Mouse (Mus musculus): ENCODE results near the gene Wnk2. TPM values are rescaled to one million over a fixed set of nuclear protein-coding genes. Genes with fewer than 3 reads are reported as not detected.

The Wnk2 gene
- polyA plus RNA-seq, 1 experiment from 2014 or later = 19.0 TPM

DNA sequence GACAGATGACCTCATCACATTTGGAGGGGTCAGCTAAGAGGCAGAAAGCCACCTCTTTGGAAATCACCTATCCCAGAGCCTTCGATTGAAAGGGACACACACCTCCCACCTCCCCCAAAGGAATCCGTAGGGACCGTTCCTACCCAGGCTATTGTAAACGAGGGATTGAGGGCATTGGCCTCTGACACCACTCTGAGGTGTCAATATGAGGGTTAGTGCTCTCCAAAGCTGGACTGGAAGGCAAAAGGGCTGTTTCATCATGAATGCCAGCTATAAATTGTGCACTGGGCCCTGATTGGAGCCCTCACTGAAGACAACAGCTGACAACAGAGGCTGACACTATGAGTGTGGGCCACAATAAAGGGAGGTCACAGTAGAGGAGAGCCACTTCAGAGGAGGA is 34.5 kb downstream of the Wnk2 start:
- H3K27ac ChIP-seq (replicated peaks) = no peak overlapping the region
- H3K9ac ChIP-seq (replicated peaks) = no peak overlapping the region
- H3K9me3 ChIP-seq (replicated peaks) = no peaks in the 10 kb centered on the region
- H3K4me1 ChIP-seq = peaks cover 10% of the 10 kb centered on the region; the same call in 1 of the 2 replicates
- H3K4me3 ChIP-seq (replicated peaks) = no peak overlapping the region
- H3K36me3 ChIP-seq = no peaks in the 10 kb centered on the region
- no peak overlapping the region for H3K4me2 ChIP-seq
- ATAC-seq (ENCODE audit: low FRiP score) = no peak
- H3K27me3 ChIP-seq (replicated peaks) = no peaks in the 10 kb centered on the region
- WGBS = 37% methylated on average over 4 of the region's 4 CpGs

DNA sequence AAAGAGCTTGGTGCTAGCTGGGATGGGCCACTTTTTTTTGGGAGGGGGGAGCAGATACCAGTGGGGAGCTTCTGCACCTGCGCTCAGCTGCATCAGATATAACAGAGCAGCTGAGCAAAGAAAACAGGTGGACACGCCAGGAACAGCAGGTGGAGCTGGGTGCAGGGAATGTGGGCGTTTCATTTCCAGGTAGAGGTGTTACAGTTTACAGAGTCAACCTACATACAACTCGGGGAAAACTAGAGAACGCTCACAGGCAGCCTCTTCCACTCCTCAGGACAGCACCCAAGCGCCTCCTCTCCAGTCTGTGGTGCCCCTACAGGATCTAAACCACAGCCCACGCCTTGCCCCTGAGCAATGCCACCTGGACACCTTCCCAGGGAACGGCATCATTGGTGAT is 35.2 kb downstream of the Wnk2 start:
- H3K36me3 ChIP-seq = no peaks in the 10 kb centered on the region
- no peak overlapping the region for H3K4me2 ChIP-seq
- no peak overlapping the region for H3K9ac ChIP-seq (replicated peaks)
- ATAC-seq (ENCODE audit: low FRiP score) = no peak
- no peak overlapping the region for H3K27ac ChIP-seq (replicated peaks)
- H3K4me1 ChIP-seq = peaks cover 10% of the 10 kb centered on the region; the same call in 1 of the 2 replicates
- no peaks in the 10 kb centered on the region for H3K9me3 ChIP-seq (replicated peaks)
- H3K27me3 ChIP-seq (replicated peaks) = no peaks in the 10 kb centered on the region
- no peak overlapping the region for H3K4me3 ChIP-seq (replicated peaks)
- 84% methylated on average over 8 of the region's 8 CpGs for WGBS

DNA sequence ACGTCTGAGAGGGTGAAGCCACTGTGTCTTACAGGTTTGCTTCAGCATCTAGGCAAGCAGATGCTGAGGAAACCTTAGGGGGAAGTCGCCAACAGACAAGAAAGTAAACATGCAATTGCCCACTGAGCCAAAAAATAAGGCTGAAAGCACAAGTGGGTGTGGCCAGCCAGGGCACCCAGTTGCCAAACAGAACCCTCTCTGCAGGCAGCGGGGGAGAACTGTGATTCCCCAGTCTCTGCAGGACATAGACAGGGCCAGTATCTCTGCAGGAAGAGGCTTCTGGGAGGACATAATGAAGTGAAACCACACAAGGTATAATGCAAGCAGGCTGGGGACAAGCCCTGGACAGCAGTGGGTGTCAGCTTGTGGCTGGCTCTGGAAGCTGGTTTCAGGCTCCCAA is 38.1 kb downstream of the Wnk2 start:
- ATAC-seq (ENCODE audit: low FRiP score) = no peak
- Histone ChIP-seq H3K4me3 (replicated peaks) (no peak overlapping the region), H3K27ac (replicated peaks) (no peak overlapping the region), H3K9ac (replicated peaks) (no peak overlapping the region), H3K4me2 (no peak overlapping the region), H3K9me3 (replicated peaks) (no peaks in the 10 kb centered on the region), H3K36me3 (peaks cover 5% of the 10 kb centered on the region; the same call in 1 of the 2 replicates), H3K4me1 (0 out of 2 replicates have a peak, but pooled peaks cover 6% of the 10 kb centered on the region), H3K27me3 (replicated peaks) (no peaks in the 10 kb centered on the region)
- WGBS = 81% methylated on average over 3 of the region's 3 CpGs

DNA sequence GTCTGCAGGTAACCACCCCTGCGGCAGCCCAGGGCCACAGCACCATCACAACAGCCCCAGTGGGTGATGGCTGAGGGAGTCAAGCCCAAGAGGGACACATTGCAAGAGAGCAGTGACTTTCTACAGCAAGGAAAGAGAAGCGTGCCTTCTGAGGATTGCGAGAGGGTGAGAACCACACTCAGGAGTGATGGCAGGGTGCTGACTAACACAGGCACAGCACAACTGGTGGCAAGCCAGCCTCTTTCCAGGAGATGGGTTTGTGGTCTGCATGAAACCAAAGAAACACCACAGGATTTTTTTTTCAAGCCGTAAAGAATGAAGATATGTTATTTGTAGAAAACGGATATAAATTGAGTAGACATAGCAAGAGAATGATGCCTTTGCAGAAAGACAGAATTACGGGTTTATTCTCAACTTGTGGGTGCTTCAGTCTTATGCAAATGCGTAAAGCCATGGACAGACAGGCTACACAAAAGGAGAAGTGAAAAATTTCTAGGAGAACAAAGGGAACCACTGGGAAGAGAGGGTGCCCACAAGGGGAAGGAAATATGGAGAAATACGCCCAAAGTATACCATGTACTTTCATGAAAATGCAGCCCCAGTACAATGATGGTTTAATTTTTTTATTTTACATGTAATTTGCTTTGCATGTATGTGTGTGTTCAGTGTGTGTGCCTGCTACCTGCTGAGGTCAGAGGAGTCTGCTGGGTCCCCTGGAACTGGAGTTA is 39.5 kb downstream of the Wnk2 start:
- H3K36me3 ChIP-seq = peaks cover 5% of the 10 kb centered on the region; the same call in 1 of the 2 replicates
- H3K4me2 ChIP-seq = no peak overlapping the region
- no peak overlapping the region for H3K27ac ChIP-seq (replicated peaks)
- H3K9ac ChIP-seq (replicated peaks) = no peak overlapping the region
- ATAC-seq (ENCODE audit: low FRiP score) = no peak
- H3K9me3 ChIP-seq (replicated peaks) = no peaks in the 10 kb centered on the region
- no peak overlapping the region for H3K4me3 ChIP-seq (replicated peaks)
- H3K4me1 ChIP-seq = peaks cover 10% of the 10 kb centered on the region
- H3K27me3 ChIP-seq (replicated peaks) = no peaks in the 10 kb centered on the region
- WGBS = 73% methylated on average over 8 of the region's 8 CpGs

DNA sequence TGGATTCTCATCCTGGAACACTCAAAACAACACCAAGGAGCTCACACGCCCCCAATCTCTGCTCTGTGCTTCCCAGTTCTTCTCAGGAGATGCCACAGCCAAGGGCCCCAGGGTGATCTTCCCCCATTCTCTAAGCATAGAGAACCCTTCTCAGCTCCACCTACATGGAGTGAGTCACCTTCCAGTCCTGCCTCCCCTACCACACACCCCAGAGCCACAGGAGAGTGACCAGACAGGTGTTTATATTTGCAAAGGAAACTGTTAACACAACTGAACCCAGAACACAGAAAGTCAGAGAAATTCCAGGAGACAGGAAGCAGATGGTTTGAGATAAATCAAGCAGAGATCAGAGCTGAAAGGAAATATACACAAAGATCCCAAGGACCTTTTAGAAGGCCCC is 43.9 kb downstream of the Wnk2 start:
- Histone ChIP-seq H3K9ac (replicated peaks) (no peak overlapping the region), H3K4me1 (peaks cover 28% of the 10 kb centered on the region), H3K27me3 (replicated peaks) (no peaks in the 10 kb centered on the region), H3K4me3 (replicated peaks) (no peak overlapping the region), H3K4me2 (no peak overlapping the region), H3K9me3 (replicated peaks) (no peaks in the 10 kb centered on the region), H3K36me3 (peaks cover 20% of the 10 kb centered on the region; the same call in 1 of the 2 replicates), H3K27ac (replicated peaks) (peak overlapping the region; percentile 30; the same call in 1 of the 2 replicates)
- 0 out of 2 replicates have a peak, but pooled peaks have one; percentile 12 for ATAC-seq (ENCODE audit: low FRiP score)
- 89% methylated on average over 1 of the region's 1 CpGs for WGBS

DNA sequence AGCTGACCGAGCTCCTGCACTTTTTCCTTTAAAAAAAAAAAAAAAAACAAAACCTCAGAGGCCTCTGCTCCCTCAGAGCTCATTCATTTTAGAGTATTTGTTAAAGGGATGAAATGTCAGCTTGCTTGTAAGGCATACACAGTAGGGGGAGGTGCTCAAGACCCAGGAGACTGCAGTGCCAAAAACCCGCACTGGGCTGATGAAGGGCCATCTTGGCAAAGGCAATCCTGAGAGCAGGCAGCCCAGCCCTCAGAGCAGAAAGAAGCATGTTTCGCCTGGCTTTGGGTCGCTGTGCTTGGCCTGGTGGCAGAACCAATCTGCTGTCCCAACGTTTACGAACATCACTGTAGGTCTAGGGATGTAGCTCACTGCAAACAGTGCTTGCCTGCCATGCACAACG is 44.6 kb downstream of the Wnk2 start:
- Histone ChIP-seq H3K9ac (replicated peaks) (no peak overlapping the region), H3K27ac (replicated peaks) (0 out of 2 replicates have a peak overlapping the region, but pooled peaks have one; percentile 30), H3K9me3 (replicated peaks) (no peaks in the 10 kb centered on the region), H3K4me2 (no peak overlapping the region), H3K27me3 (replicated peaks) (no peaks in the 10 kb centered on the region), H3K36me3 (peaks cover 21% of the 10 kb centered on the region; the same call in 1 of the 2 replicates), H3K4me3 (replicated peaks) (no peak overlapping the region), H3K4me1 (peaks cover 28% of the 10 kb centered on the region)
- no peak for ATAC-seq (ENCODE audit: low FRiP score)
- 76% methylated on average over 7 of the region's 7 CpGs for WGBS

DNA sequence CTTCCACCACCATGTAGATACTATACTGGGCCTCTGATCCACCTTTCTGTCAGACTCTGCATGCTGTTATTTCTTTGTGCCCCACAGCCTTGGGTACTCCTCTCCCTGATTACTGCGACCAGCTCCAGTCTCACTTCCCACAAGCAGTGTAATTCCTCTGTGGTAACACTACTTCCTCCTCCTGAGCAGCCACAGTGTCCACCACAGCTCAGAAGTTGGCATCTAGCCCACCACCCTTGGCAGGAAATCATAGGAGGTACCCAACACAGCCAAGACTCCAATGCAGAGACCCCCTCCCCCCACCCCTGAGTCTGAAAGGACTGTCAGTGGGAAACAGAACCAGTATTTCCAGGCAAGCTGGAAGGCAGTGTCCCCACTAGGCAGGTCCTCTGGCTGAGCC is 47.4 kb downstream of the Wnk2 start:
- no peak; the same call in 1 of the 2 replicates for ATAC-seq (ENCODE audit: low FRiP score)

DNA sequence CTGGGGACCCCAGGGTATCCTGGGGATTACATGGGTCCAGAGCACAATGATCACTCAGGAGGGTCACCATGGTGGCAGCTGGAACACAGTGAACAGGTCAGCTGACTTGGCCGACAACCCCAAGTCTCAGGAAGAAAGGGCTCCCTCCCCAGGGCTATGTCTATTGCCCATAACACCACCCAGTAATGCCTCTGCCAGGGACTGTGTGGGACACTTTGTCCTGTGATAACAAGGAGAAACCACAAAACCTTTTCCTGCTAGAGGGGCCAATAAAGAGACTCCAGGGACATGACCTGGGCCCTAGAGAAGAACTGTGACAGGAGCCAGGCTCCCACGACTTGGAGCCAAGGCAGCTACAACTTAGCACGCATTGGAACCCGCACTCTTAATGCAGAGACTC is 51.0 kb downstream of the Wnk2 start:
- Histone ChIP-seq H3K4me1 (peaks cover 17% of the 10 kb centered on the region; the same call in 1 of the 2 replicates), H3K9me3 (replicated peaks) (no peaks in the 10 kb centered on the region), H3K4me3 (replicated peaks) (no peak overlapping the region), H3K27ac (replicated peaks) (no peak overlapping the region), H3K4me2 (no peak overlapping the region), H3K36me3 (peaks cover 66% of the 10 kb centered on the region), H3K9ac (replicated peaks) (no peak overlapping the region), H3K27me3 (replicated peaks) (no peaks in the 10 kb centered on the region)
- ATAC-seq (ENCODE audit: low FRiP score) = no peak
- 91% methylated on average over 4 of the region's 4 CpGs for WGBS

More for the DNA sequence above, 47.4 kb downstream of the Wnk2 start:
- H3K27me3 ChIP-seq (replicated peaks) = no peaks in the 10 kb centered on the region
- WGBS = 79% methylated on average over 1 of the region's 1 CpGs
- peaks cover 28% of the 10 kb centered on the region for H3K4me1 ChIP-seq
- H3K36me3 ChIP-seq = peaks cover 37% of the 10 kb centered on the region
- no peaks in the 10 kb centered on the region for H3K9me3 ChIP-seq (replicated peaks)
- no peak overlapping the region for H3K9ac ChIP-seq (replicated peaks)
- no peak overlapping the region for H3K4me2 ChIP-seq
- no peak overlapping the region for H3K4me3 ChIP-seq (replicated peaks)
- H3K27ac ChIP-seq (replicated peaks) = 0 out of 2 replicates have a peak overlapping the region, but pooled peaks have one; percentile 10

DNA sequence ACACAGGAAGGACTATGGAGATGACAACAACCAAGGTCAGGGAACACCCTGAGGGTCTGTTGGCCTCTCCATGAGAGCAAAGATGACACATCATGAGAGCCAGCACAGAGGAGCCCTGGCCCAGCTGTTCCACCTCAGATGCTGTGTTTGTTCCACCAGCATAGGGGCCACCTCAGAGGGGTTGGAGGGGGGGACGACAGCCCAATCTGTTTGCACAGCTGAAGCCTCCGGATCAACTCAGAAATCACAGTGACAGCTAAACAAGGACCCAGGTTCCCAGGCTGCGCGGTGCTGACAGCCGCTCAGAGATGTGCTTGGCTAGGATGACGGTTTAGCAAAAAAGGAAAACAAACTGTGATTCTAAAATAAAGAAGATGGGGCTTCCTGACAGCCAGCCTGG is 53.1 kb downstream of the Wnk2 start:
- peaks cover 78% of the 10 kb centered on the region for H3K36me3 ChIP-seq
- ATAC-seq (ENCODE audit: low FRiP score) = no peak
- WGBS = 78% methylated on average over 6 of the region's 6 CpGs

DNA sequence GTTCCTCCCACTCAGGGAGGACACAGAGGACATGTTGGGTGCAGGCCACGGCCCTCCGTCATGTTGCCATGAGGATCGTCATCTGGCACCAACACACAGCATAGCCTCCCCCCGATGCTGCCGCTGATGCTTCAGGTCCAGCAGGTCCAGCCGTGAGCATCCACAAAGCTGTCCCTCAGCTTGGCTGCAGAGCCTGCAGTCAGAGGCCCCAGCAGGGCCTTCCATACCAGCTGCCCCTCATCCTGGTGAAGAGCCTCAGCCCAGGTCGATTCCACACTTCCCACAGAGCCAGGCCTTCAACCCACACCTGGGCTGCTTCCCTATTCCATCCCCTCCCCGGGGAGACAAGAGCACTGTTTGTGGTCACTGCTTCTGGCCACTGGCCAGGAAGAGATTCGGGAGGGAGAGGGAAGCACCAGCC is 54.3 kb downstream of the Wnk2 start:
- Histone ChIP-seq H3K9me3 (replicated peaks) (no peaks in the 10 kb centered on the region), H3K9ac (replicated peaks) (no peak overlapping the region), H3K27me3 (replicated peaks) (no peaks in the 10 kb centered on the region), H3K27ac (replicated peaks) (no peak overlapping the region), H3K36me3 (peaks cover 79% of the 10 kb centered on the region), H3K4me3 (replicated peaks) (no peak overlapping the region), H3K4me2 (no peak overlapping the region), H3K4me1 (0 out of 2 replicates have a peak, but pooled peaks cover 4% of the 10 kb centered on the region)
- no peak for ATAC-seq (ENCODE audit: low FRiP score)
- 76% methylated on average over 9 of the region's 9 CpGs for WGBS

More for the DNA sequence above, 53.1 kb downstream of the Wnk2 start:
- Histone ChIP-seq H3K9me3 (replicated peaks) (no peaks in the 10 kb centered on the region), H3K27me3 (replicated peaks) (no peaks in the 10 kb centered on the region), H3K4me2 (no peak overlapping the region), H3K4me3 (replicated peaks) (no peak overlapping the region), H3K27ac (replicated peaks) (no peak overlapping the region), H3K4me1 (0 out of 2 replicates have a peak, but pooled peaks cover 4% of the 10 kb centered on the region), H3K9ac (replicated peaks) (no peak overlapping the region)

DNA sequence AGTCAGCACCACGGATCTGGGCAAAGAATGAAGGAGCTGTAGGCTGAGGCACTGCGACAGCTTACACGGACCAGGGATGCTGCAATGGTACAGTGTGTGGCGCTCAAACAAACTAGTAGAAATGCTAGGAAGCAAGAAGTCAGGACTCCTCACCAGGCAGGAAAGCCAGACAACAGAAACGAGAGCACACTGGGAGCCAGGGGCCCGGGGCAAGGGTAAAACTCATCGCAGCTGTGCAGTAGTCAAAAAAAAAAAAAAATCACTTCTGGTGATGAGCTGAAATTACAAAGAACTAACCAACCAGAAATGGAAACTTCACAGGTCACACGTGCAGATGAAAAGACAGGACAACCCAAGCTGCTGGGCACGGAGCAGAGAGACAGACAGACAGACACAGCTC is 55.2 kb downstream of the Wnk2 start:
- Histone ChIP-seq H3K27me3 (replicated peaks) (no peaks in the 10 kb centered on the region), H3K4me3 (replicated peaks) (no peak overlapping the region), H3K4me2 (no peak overlapping the region), H3K9me3 (replicated peaks) (no peaks in the 10 kb centered on the region), H3K9ac (replicated peaks) (no peak overlapping the region), H3K36me3 (peaks cover 82% of the 10 kb centered on the region), H3K27ac (replicated peaks) (no peak overlapping the region), H3K4me1 (0 out of 2 replicates have a peak, but pooled peaks cover 4% of the 10 kb centered on the region)
- 80% methylated on average over 9 of the region's 9 CpGs for WGBS
- no peak for ATAC-seq (ENCODE audit: low FRiP score)

DNA sequence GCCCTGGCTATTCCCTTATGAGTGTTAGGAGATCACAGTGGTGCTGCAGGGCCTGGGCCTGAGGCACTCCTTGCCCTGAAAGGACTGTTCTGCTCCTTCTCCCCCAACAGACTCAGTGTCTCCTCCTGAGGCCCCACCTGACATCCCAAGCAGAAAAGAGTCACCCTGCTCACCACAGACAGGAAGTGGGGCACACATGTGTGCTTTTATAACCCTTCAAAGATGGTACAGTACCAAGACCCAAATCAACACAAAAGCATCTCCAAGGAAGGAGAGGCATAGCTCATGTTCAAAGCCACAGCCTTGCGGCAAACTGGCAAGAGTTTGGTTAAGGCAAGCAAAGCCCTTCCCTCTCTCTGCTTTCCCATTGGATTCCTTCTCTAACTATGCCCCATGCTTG is 57.6 kb downstream of the Wnk2 start:
- WGBS = 100% methylated on average over 1 of the region's 1 CpGs
- Histone ChIP-seq H3K4me1 (0 out of 2 replicates have a peak, but pooled peaks cover 4% of the 10 kb centered on the region), H3K9me3 (replicated peaks) (no peaks in the 10 kb centered on the region), H3K9ac (replicated peaks) (no peak overlapping the region), H3K4me2 (no peak overlapping the region), H3K27ac (replicated peaks) (no peak overlapping the region), H3K36me3 (peaks cover 68% of the 10 kb centered on the region), H3K27me3 (replicated peaks) (no peaks in the 10 kb centered on the region), H3K4me3 (replicated peaks) (no peak overlapping the region)
- ATAC-seq (ENCODE audit: low FRiP score) = no peak
